Mouse (Mus musculus) midbrain, embryonic 15.5 days (tissue): ENCODE measurements around the gene Hrc. TPM values are rescaled to one million over a fixed set of nuclear protein-coding genes. Genes with fewer than 3 reads are reported as not detected.

Source experiments
- ATAC-seq: fragments of 200-750 bp; cut with Nextera tagmentation; replicated peaks from 2 replicates; pipeline ENCODE4 v1.8.0; 2017; ENCODE audit warnings: moderate TSS enrichment
- H3K27ac ChIP-seq: fragments of 300-500 bp; sonication (generic); 2 replicates; pipeline ENCODE4 v1.5.1; 2015; ENCODE audit warnings: mild to moderate bottlenecking, inconsistent platforms
- H3K27me3 ChIP-seq: fragments of 300-500 bp; sonication (generic); replicated peaks from 2 replicates; pipeline ENCODE4 v1.6.1; 2015; ENCODE audit warnings: inconsistent platforms
- H3K36me3 ChIP-seq: fragments of 300-500 bp; sonication (generic); replicated peaks from 2 replicates; pipeline ENCODE4 v1.6.1; 2015; ENCODE audit warnings: inconsistent platforms
- H3K4me1 ChIP-seq: fragments of 300-500 bp; sonication (generic); 2 replicates; pipeline ENCODE4 v1.6.1; 2015; ENCODE audit warnings: inconsistent platforms
- H3K4me2 ChIP-seq: fragments of 300-500 bp; sonication (generic); 2 replicates; pipeline ENCODE4 v1.6.1; 2015; ENCODE audit warnings: inconsistent platforms, mild to moderate bottlenecking, moderate library complexity
- H3K4me3 ChIP-seq: fragments of 300-500 bp; sonication (generic); 2 replicates; pipeline ENCODE4 v1.5.1; 2015; ENCODE audit warnings: mild to moderate bottlenecking, inconsistent platforms
- H3K9ac ChIP-seq: fragments of 300-500 bp; sonication (generic); 2 replicates; pipeline ENCODE4 v1.6.1; 2015; ENCODE audit warnings: mild to moderate bottlenecking, inconsistent platforms
- H3K9me3 ChIP-seq: fragments of 300-500 bp; sonication (generic); 2 replicates; pipeline ENCODE4 v1.6.1; 2016; ENCODE audit warnings: inconsistent platforms
- WGBS: fragments of 180-500 bp; shearing (Covaris S2); methylation state at CpG from one replicate; pipeline ENCODE4 v1.1.7; 2015; ENCODE audit warnings: mixed read lengths; 5-methylcytosine and 5-hydroxymethylcytosine counted together
- polyA plus RNA-seq: library from polyadenylated mRNA; unstranded; fragments of >200 nt; fragmentation: Nextera tagmentation; extraction: Ambion mirVana; gene quantifications from 2 replicates; pipeline ENCODE4 v1.2.1, GENCODE M21; 2015

Gene Hrc
- polyA plus RNA-seq, 1 experiment from 2014 or later, result 0.26 TPM

DNA sequence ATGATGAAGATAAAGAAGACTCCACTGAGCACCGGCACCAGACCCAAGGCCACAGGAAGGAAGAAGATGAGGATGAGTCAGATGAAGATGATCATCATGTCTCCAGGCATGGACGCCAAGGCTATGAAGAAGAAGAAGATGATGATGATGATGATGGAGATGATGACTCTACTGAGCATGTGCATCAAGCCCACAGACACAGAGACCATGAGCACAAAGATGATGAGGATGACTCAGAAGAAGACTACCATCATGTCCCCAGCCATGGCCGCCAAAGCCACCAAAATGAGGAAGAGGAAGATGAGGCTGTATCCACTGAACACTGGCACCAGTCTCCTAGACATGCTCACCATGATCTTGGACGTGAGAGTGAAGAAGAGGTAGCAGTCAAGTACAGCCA is 1.2 kb downstream of the Hrc start:
- H3K36me3 ChIP-seq, result no peaks in the 10 kb centered on the region
- H3K9me3 ChIP-seq, result no peaks in the 10 kb centered on the region
- H3K4me3 ChIP-seq, result no peak overlapping the region
- no peak overlapping the region for H3K27ac ChIP-seq
- no peak for ATAC-seq
- peaks cover 54% of the 10 kb centered on the region for H3K4me1 ChIP-seq
- H3K9ac ChIP-seq, result no peak overlapping the region
- peaks cover 6% of the 10 kb centered on the region; the same call in 1 of the 2 replicates for H3K27me3 ChIP-seq
- no peak overlapping the region for H3K4me2 ChIP-seq
- 96% methylated on average over 4 of the region's 4 CpGs for WGBS

- Histone ChIP-seq H3K9me3 (no peaks in the 10 kb centered on the region), H3K4me3 (no peak overlapping the region), H3K27ac (no peak overlapping the region), H3K27me3 (peaks cover 9% of the 10 kb centered on the region), H3K9ac (no peak overlapping the region), H3K4me1 (peaks cover 49% of the 10 kb centered on the region), H3K36me3 (no peaks in the 10 kb centered on the region), H3K4me2 (no peak overlapping the region)
- no peak for ATAC-seq
- 7% methylated on average over 4 of the region's 4 CpGs for WGBS
Measured at GRCm38 (mm10) chr7:45337469-45337868, 2.4 kb downstream of the Hrc start.

DNA sequence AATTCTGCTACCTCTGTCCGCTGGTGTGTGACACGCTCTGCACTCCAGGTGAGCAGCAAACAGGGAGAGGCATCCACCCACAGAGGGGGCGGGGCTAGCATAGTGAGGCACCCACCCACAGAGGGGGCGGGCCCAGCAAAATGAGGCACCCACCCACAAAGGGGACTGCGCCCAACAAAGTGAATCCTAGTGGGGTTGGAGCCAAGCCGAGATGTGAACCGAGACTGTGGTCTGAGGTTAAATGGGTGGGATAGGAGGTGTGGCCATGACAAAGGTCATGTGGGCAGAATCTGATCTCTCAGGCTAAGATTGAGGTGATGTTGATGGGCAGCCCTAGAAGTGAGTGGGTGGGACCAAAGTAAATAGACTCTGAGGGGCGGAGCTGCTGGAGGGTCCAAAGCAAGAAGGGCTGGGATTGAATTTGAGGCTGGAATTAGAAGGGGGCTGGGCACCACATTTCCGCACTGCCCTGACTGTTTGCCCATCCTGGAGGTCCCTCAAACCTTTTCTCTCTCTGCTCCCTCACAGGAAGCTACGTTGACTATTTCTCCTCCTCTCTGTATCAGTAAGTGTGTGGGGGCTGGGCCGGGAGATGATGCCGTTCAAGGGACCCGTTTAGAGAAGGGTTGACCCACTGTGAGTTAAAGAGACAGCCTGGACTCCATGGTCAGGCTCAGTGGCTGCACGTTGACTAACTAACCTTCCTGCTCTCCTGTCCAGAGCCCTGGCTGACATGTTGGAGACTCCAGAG is 3.2 kb downstream of the Hrc start:
- peak overlapping the region; percentile 54 for H3K4me2 ChIP-seq
- H3K4me3 ChIP-seq, result no peak overlapping the region
- no peaks in the 10 kb centered on the region for H3K36me3 ChIP-seq
- WGBS, result 6% methylated on average over 14 of the region's 14 CpGs
- ATAC-seq, result no peak
- H3K27me3 ChIP-seq, result peaks cover 9% of the 10 kb centered on the region
- no peak overlapping the region for H3K27ac ChIP-seq
- no peaks in the 10 kb centered on the region for H3K9me3 ChIP-seq
- no peak overlapping the region for H3K9ac ChIP-seq
- peaks cover 41% of the 10 kb centered on the region for H3K4me1 ChIP-seq

GRCm38 (mm10) chr7:45339410-45340065 is 4.4 kb downstream of the Hrc start:
- H3K27ac ChIP-seq, result peak overlapping the region; percentile 47
- no peaks in the 10 kb centered on the region for H3K36me3 ChIP-seq
- H3K9ac ChIP-seq, result peak overlapping the region; percentile 28
- H3K27me3 ChIP-seq, result peaks cover 9% of the 10 kb centered on the region
- peak overlapping the region; percentile 54 for H3K4me2 ChIP-seq
- H3K4me1 ChIP-seq, result peaks cover 34% of the 10 kb centered on the region
- no peaks in the 10 kb centered on the region for H3K9me3 ChIP-seq
- H3K4me3 ChIP-seq, result peak overlapping the region; percentile 37
- peak; percentile 77 for ATAC-seq
- 3% methylated on average over 39 of the region's 39 CpGs for WGBS

GRCm38 (mm10) chr7:45340066-45340442 is 5.0 kb downstream of the Hrc start:
- Histone ChIP-seq H3K9me3 (no peaks in the 10 kb centered on the region), H3K4me1 (peaks cover 34% of the 10 kb centered on the region), H3K36me3 (0 out of 2 replicates have a peak, but pooled peaks cover 3% of the 10 kb centered on the region), H3K4me2 (peak overlapping the region; percentile 54), H3K4me3 (peak overlapping the region; percentile 37), H3K27me3 (peaks cover 9% of the 10 kb centered on the region), H3K9ac (peak overlapping the region; percentile 28), H3K27ac (0 out of 2 replicates have a peak overlapping the region, but pooled peaks have one; percentile 47)
- WGBS, result 3% methylated on average over 11 of the region's 11 CpGs
- ATAC-seq, result peak; percentile 1; the same call in 1 of the 2 replicates

GRCm38 (mm10) chr7:45340669-45341068 is 5.6 kb downstream of the Hrc start:
- no peak for ATAC-seq
- H3K4me3 ChIP-seq, result peak overlapping the region; percentile 37; the same call in 1 of the 2 replicates
- H3K36me3 ChIP-seq, result peaks cover 8% of the 10 kb centered on the region
- peaks cover 9% of the 10 kb centered on the region for H3K27me3 ChIP-seq
- H3K4me1 ChIP-seq, result peaks cover 34% of the 10 kb centered on the region
- H3K9me3 ChIP-seq, result no peaks in the 10 kb centered on the region
- no peak overlapping the region for H3K9ac ChIP-seq
- WGBS, result 12% methylated on average over 11 of the region's 11 CpGs
- peak overlapping the region; percentile 54 for H3K4me2 ChIP-seq
- no peak overlapping the region for H3K27ac ChIP-seq

GRCm38 (mm10) chr7:45341303-45341702 is 6.2 kb downstream of the Hrc start:
- Histone ChIP-seq H3K9ac (no peak overlapping the region), H3K36me3 (peaks cover 14% of the 10 kb centered on the region), H3K4me1 (peaks cover 34% of the 10 kb centered on the region), H3K27me3 (peaks cover 9% of the 10 kb centered on the region), H3K9me3 (no peaks in the 10 kb centered on the region), H3K27ac (no peak overlapping the region), H3K4me3 (no peak overlapping the region), H3K4me2 (peak overlapping the region; percentile 54; the same call in 1 of the 2 replicates)
- WGBS, result 7% methylated on average over 8 of the region's 8 CpGs
- no peak for ATAC-seq

DNA sequence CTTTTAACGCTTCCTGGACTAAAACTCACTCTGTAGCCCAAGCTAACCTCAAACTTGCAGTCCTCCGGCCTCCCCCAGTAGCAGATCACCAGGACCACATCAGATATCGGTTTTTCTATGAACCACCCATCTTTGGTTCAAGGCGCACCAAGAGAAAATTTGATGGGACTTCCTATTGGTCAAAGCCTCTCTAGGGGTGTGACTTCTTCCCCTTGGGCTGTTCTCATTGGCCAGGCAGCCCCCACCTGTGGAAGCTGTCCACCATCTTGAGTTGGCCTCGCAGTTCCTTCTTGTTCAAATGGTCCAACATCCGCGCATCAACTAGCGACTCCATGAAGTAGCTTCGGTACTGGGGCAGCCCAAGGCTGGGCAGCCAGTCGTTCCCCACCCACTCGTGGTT is 7.0 kb downstream of the Hrc start:
- H3K4me1 ChIP-seq, result peaks cover 34% of the 10 kb centered on the region
- H3K4me3 ChIP-seq, result no peak overlapping the region
- H3K4me2 ChIP-seq, result no peak overlapping the region
- H3K27me3 ChIP-seq, result peaks cover 5% of the 10 kb centered on the region
- H3K27ac ChIP-seq, result no peak overlapping the region
- WGBS, result 92% methylated on average over 11 of the region's 11 CpGs
- ATAC-seq, result no peak
- H3K36me3 ChIP-seq, result peaks cover 22% of the 10 kb centered on the region
- no peak overlapping the region for H3K9ac ChIP-seq
- no peaks in the 10 kb centered on the region for H3K9me3 ChIP-seq

DNA sequence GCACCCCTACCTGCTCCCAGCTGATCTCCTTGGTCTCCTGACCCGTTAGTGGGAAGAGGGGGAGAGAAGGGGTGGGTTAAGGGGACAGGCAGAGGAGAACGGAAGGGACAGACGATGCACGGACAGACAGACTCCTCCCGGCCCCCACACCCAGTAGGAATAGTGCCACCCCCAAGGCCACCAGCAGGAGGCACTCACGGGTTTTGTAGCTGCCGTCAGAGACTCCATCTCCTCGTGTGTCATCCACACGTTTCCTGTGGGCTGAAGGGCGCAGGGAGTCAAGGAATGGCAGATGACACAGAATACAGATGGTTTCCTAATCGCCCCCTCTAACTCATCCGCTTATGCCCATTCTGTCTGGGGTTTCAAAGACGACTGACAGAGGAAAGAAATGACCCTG is 8.5 kb downstream of the Hrc start:
- H3K4me2 ChIP-seq, result no peak overlapping the region
- no peak overlapping the region for H3K4me3 ChIP-seq
- H3K9me3 ChIP-seq, result no peaks in the 10 kb centered on the region
- peaks cover 28% of the 10 kb centered on the region for H3K4me1 ChIP-seq
- WGBS, result 34% methylated on average over 13 of the region's 13 CpGs
- peaks cover 36% of the 10 kb centered on the region for H3K36me3 ChIP-seq
- no peak overlapping the region for H3K27ac ChIP-seq
- no peak for ATAC-seq
- H3K9ac ChIP-seq, result no peak overlapping the region
- H3K27me3 ChIP-seq, result peaks cover 5% of the 10 kb centered on the region

DNA sequence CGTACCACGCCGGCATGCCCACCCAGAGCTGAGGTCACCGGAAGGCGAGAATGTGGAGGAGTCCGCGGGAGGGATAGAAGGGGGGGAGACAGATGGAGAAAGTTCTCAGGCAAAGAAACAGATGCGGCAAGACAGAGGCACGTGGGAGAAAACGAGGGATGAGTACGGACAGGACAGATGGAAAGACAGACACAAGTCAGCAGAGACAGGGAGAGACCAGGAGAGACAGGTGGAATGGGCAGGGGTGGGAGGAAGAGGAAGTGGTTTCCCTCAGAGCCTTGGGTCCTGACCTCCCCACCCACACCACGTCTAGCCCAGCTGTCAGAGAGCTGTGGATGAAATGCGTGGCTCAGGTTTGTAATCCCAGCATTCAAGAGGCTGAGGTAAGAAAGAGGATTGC is 11.8 kb downstream of the Hrc start:
- Histone ChIP-seq H3K9me3 (no peaks in the 10 kb centered on the region), H3K27ac (no peak overlapping the region), H3K4me2 (no peak overlapping the region), H3K36me3 (peaks cover 61% of the 10 kb centered on the region), H3K27me3 (no peaks in the 10 kb centered on the region; the same call in 1 of the 2 replicates), H3K4me3 (no peak overlapping the region), H3K9ac (no peak overlapping the region), H3K4me1 (no peaks in the 10 kb centered on the region)
- ATAC-seq, result no peak
- 78% methylated on average over 13 of the region's 13 CpGs for WGBS

DNA sequence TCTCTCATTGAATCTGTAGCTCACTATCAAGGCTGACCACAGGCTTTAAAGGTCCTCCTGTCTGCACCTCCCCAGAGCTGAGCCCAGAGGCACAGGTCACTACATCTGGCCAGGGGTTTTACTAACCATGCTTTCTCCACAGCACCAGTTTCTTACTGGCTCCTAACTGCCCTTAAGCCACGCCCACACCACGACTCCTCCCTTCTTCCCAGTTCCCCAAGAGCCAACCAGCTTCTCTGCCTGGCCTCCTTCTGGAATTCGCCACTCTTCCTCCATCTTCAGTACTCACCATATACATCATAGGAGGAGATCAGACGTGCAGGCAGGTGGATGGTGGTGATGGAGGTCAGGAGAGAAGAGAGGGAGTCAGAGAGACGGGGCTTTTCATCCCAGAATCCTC is 18.0 kb downstream of the Hrc start:
- Histone ChIP-seq H3K9me3 (no peaks in the 10 kb centered on the region), H3K36me3 (peaks cover 64% of the 10 kb centered on the region), H3K27ac (no peak overlapping the region), H3K4me3 (no peak overlapping the region), H3K4me2 (no peak overlapping the region), H3K9ac (no peak overlapping the region), H3K4me1 (no peaks in the 10 kb centered on the region), H3K27me3 (no peaks in the 10 kb centered on the region)
- WGBS, result 33% methylated on average over 5 of the region's 5 CpGs
- ATAC-seq, result no peak

DNA sequence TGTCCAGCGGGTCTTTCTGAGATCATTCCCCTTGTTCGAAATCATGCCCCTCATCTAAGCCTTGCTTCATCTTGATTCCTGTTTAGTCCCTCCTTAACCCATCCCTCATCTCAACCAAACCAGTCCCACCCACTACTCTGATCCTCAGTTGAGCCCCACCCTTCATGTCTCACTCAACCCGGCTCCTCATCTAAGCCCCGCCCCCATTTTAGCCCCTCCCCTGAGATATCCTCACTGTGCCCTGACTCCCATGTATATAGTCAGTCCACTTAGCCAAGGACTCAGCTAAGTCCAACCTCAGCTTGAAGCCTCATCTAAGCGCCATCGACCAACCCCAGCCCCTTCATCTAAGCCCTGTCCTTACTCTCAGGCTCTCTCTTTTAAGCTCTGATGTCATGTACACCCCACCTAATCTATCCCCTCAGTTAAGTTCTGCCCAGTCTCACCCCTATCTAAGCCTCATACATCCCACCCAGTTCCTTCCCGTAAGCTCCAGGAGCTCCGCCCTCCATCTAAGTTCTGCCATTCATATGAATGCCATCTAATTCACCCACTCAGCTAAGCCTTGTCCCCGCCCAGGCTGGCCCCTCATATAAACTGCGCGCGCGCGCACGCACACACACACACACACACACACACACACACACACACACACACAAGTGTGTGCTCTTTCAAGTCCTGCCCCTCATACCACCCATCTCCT is 20.4 kb downstream of the Hrc start:
- no peak overlapping the region for H3K4me3 ChIP-seq
- no peak overlapping the region for H3K4me2 ChIP-seq
- H3K36me3 ChIP-seq, result peaks cover 46% of the 10 kb centered on the region
- H3K4me1 ChIP-seq, result no peaks in the 10 kb centered on the region
- no peak overlapping the region for H3K9ac ChIP-seq
- H3K27me3 ChIP-seq, result no peaks in the 10 kb centered on the region
- 79% methylated on average over 15 of the region's 15 CpGs for WGBS
- no peak for ATAC-seq
- H3K9me3 ChIP-seq, result no peaks in the 10 kb centered on the region
- no peak overlapping the region for H3K27ac ChIP-seq
